Mouse (Mus musculus) lung, adult 2 months (tissue): ENCODE data around the gene Glmn.

Experiments
- CTCF ChIP-seq: fragments of 200-500 bp; IDR thresholded peaks from 2 replicates; pipeline ENCODE4 v1.5.1; 2011; ENCODE audit warnings: mild to moderate bottlenecking, low read length, control low read depth; ENCODE audit not compliant: insufficient read depth
- POLR2A ChIP-seq: fragments of 200-500 bp; IDR thresholded peaks from 2 replicates; pipeline ENCODE4 v1.6.1; 2011; ENCODE audit warnings: low read depth, mild to moderate bottlenecking, control low read depth, low read length, borderline replicate concordance; ENCODE audit errors: extremely low read depth

GRCm38 (mm10) chr5:107521897-107522296 is 75.8 kb downstream of the Glmn start:
- TF ChIP-seq POLR2A (peak; percentile 28; the same call in 1 of the 2 replicates), CTCF (no peak)
